Mouse (Mus musculus) neutrophil, adult 5-6 weeks (primary cell): ENCODE results near the gene Sik1. TPM values are rescaled to one million over a fixed set of nuclear protein-coding genes. Genes with fewer than 3 reads are reported as not detected.

ENCODE experiments used
- total RNA-seq: library from RNA; stranded (forward); fragments of 200-1000 nt; gene quantifications from 2 replicates; pipeline ENCODE4 v1.2.3, GENCODE M21; 2017

Gene Sik1
- total RNA-seq, 1 experiment from 2014 or later: 90.7 TPM

Other genes starting within 250 kb of the Sik1 start
- gene Cbs, start 218.6 kb downstream of the Sik1 start, total RNA-seq: not detected in 2 replicates
- gene U2af1, start 196.9 kb downstream of the Sik1 start, total RNA-seq: 84.4 and 96.3 TPM in 2 replicates
- 1.0 TPM in 1 of 2 replicates, not detected in the other for gene Cryaa, start 178.0 kb downstream of the Sik1 start, total RNA-seq
- gene Rrp1b, start 180.3 kb upstream of the Sik1 start, total RNA-seq: 16.3 and 23.0 TPM in 2 replicates
- not detected in 2 replicates for gene Hsf2bp, start 180.5 kb upstream of the Sik1 start, total RNA-seq